Mouse (Mus musculus): ENCODE measurements around the gene Vrk1. TPM values are rescaled to one million over a fixed set of nuclear protein-coding genes. Genes with fewer than 3 reads are reported as not detected.

Vrk1 gene
- polyA plus RNA-seq, 1 experiment from 2014 or later, result 127 TPM

GRCm38 (mm10) chr12:106027372-106027771 is 17.3 kb downstream of the Vrk1 start:
- 26% methylated on average over 5 of the region's 5 CpGs for WGBS (ENCODE audit: insufficient replicate concordance)
- Histone ChIP-seq H3K27ac (peak overlapping the region; percentile 94), H3K27me3 (no peaks in the 10 kb centered on the region), H3K4me1 (replicated peaks) (peaks cover 97% of the 10 kb centered on the region), H3K4me2 (peak overlapping the region; percentile 75), H3K9ac (peak overlapping the region; percentile 70), H3K9me3 (replicated peaks) (no peaks in the 10 kb centered on the region), H3K4me3 (replicated peaks) (peak overlapping the region; percentile 51), H3K36me3 (peaks cover 32% of the 10 kb centered on the region)
- ATAC-seq (ENCODE audit: low read depth) (peak; percentile 11; the same call in 1 of the 2 replicates), DNase-seq (no peak)

GRCm38 (mm10) chr12:106029582-106029981 is 19.6 kb downstream of the Vrk1 start:
- 18% methylated on average over 2 of the region's 2 CpGs for WGBS (ENCODE audit: insufficient replicate concordance)
- H3K9ac ChIP-seq, result peak overlapping the region; percentile 63
- H3K27ac ChIP-seq, result peak overlapping the region; percentile 94
- no peak for DNase-seq
- ATAC-seq (ENCODE audit: low read depth), result no peak
- no peaks in the 10 kb centered on the region for H3K27me3 ChIP-seq
- no peaks in the 10 kb centered on the region for H3K9me3 ChIP-seq (replicated peaks)
- H3K4me3 ChIP-seq (replicated peaks), result peak overlapping the region; percentile 25; the same call in 1 of the 2 replicates
- peaks cover 25% of the 10 kb centered on the region for H3K36me3 ChIP-seq
- H3K4me2 ChIP-seq, result peak overlapping the region; percentile 75
- peaks cover 95% of the 10 kb centered on the region for H3K4me1 ChIP-seq (replicated peaks)

- no peak overlapping the region for H3K4me3 ChIP-seq (replicated peaks)
- peak overlapping the region; percentile 94 for H3K27ac ChIP-seq
- peaks cover 24% of the 10 kb centered on the region for H3K36me3 ChIP-seq
- H3K9ac ChIP-seq, result peak overlapping the region; percentile 63
- ATAC-seq (ENCODE audit: low read depth) (no peak), DNase-seq (no peak)
- H3K4me1 ChIP-seq (replicated peaks), result peaks cover 95% of the 10 kb centered on the region
- H3K4me2 ChIP-seq, result peak overlapping the region; percentile 75
- no peaks in the 10 kb centered on the region for H3K27me3 ChIP-seq
- H3K9me3 ChIP-seq (replicated peaks), result no peaks in the 10 kb centered on the region
- 40% methylated on average over 7 of the region's 7 CpGs for WGBS (ENCODE audit: insufficient replicate concordance)
Measured at GRCm38 (mm10) chr12:106030146-106030745, 20.2 kb downstream of the Vrk1 start.

GRCm38 (mm10) chr12:106030796-106031195 is 20.8 kb downstream of the Vrk1 start:
- peak overlapping the region; percentile 10; the same call in 1 of the 2 replicates for H3K9ac ChIP-seq
- 79% methylated on average over 7 of the region's 7 CpGs for WGBS (ENCODE audit: insufficient replicate concordance)

GRCm38 (mm10) chr12:106031916-106032315 is 21.9 kb downstream of the Vrk1 start:
- Histone ChIP-seq H3K27ac (peak overlapping the region; percentile 56), H3K4me3 (replicated peaks) (no peak overlapping the region), H3K4me1 (replicated peaks) (peaks cover 94% of the 10 kb centered on the region), H3K27me3 (no peaks in the 10 kb centered on the region), H3K9ac (0 out of 2 replicates have a peak overlapping the region, but pooled peaks have one; percentile 4), H3K9me3 (replicated peaks) (no peaks in the 10 kb centered on the region), H3K36me3 (peaks cover 37% of the 10 kb centered on the region), H3K4me2 (0 out of 2 replicates have a peak overlapping the region, but pooled peaks have one; percentile 23)
- ATAC-seq (ENCODE audit: low read depth), result no peak
- 47% methylated on average over 9 of the region's 9 CpGs for WGBS (ENCODE audit: insufficient replicate concordance)
- no peak for DNase-seq

More at GRCm38 (mm10) chr12:106030796-106031195, 20.8 kb downstream of the Vrk1 start:
- peaks cover 28% of the 10 kb centered on the region for H3K36me3 ChIP-seq
- ATAC-seq (ENCODE audit: low read depth) (no peak), DNase-seq (no peak)
- no peak overlapping the region for H3K4me2 ChIP-seq
- peaks cover 95% of the 10 kb centered on the region for H3K4me1 ChIP-seq (replicated peaks)
- H3K4me3 ChIP-seq (replicated peaks), result no peak overlapping the region
- H3K9me3 ChIP-seq (replicated peaks), result no peaks in the 10 kb centered on the region
- peak overlapping the region; percentile 94 for H3K27ac ChIP-seq
- H3K27me3 ChIP-seq, result no peaks in the 10 kb centered on the region

- Histone ChIP-seq H3K4me2 (no peak overlapping the region), H3K27ac (peak overlapping the region; percentile 56), H3K9ac (0 out of 2 replicates have a peak overlapping the region, but pooled peaks have one; percentile 4), H3K9me3 (replicated peaks) (no peaks in the 10 kb centered on the region), H3K27me3 (no peaks in the 10 kb centered on the region), H3K4me3 (replicated peaks) (no peak overlapping the region), H3K4me1 (replicated peaks) (peaks cover 90% of the 10 kb centered on the region), H3K36me3 (peaks cover 41% of the 10 kb centered on the region)
- no peak for DNase-seq
- 76% methylated on average over 12 of the region's 12 CpGs for WGBS (ENCODE audit: insufficient replicate concordance)
- no peak for ATAC-seq (ENCODE audit: low read depth)
Measured at GRCm38 (mm10) chr12:106032361-106032760, 22.3 kb downstream of the Vrk1 start.

GRCm38 (mm10) chr12:106034267-106034666 is 24.2 kb downstream of the Vrk1 start:
- DNase-seq, result no peak
- peaks cover 71% of the 10 kb centered on the region for H3K4me1 ChIP-seq (replicated peaks)

GRCm38 (mm10) chr12:106034761-106035160 is 24.7 kb downstream of the Vrk1 start:
- H3K27me3 ChIP-seq, result no peaks in the 10 kb centered on the region
- 57% methylated on average over 9 of the region's 9 CpGs for WGBS (ENCODE audit: insufficient replicate concordance)
- H3K36me3 ChIP-seq, result peaks cover 48% of the 10 kb centered on the region
- H3K4me3 ChIP-seq (replicated peaks), result no peak overlapping the region
- H3K27ac ChIP-seq, result no peak overlapping the region
- H3K4me2 ChIP-seq, result no peak overlapping the region
- H3K9ac ChIP-seq, result no peak overlapping the region
- no peak for DNase-seq
- H3K9me3 ChIP-seq (replicated peaks), result no peaks in the 10 kb centered on the region
- ATAC-seq (ENCODE audit: low read depth), result no peak
- H3K4me1 ChIP-seq (replicated peaks), result peaks cover 66% of the 10 kb centered on the region

More at GRCm38 (mm10) chr12:106034267-106034666, 24.2 kb downstream of the Vrk1 start:
- H3K27ac ChIP-seq, result no peak overlapping the region
- no peak overlapping the region for H3K9ac ChIP-seq
- no peaks in the 10 kb centered on the region for H3K9me3 ChIP-seq (replicated peaks)
- peaks cover 45% of the 10 kb centered on the region for H3K36me3 ChIP-seq
- ATAC-seq (ENCODE audit: low read depth), result no peak
- 52% methylated on average over 7 of the region's 7 CpGs for WGBS (ENCODE audit: insufficient replicate concordance)
- H3K4me3 ChIP-seq (replicated peaks), result no peak overlapping the region
- no peak overlapping the region for H3K4me2 ChIP-seq
- H3K27me3 ChIP-seq, result no peaks in the 10 kb centered on the region

- Histone ChIP-seq H3K9me3 (replicated peaks) (no peaks in the 10 kb centered on the region), H3K27ac (0 out of 2 replicates have a peak overlapping the region, but pooled peaks have one; percentile 13), H3K36me3 (peaks cover 91% of the 10 kb centered on the region), H3K4me1 (replicated peaks) (peaks cover 21% of the 10 kb centered on the region), H3K4me3 (replicated peaks) (no peak overlapping the region), H3K4me2 (no peak overlapping the region), H3K9ac (no peak overlapping the region), H3K27me3 (no peaks in the 10 kb centered on the region)
- ATAC-seq (ENCODE audit: low read depth) (no peak; the same call in 1 of the 2 replicates), DNase-seq (no peak)
- WGBS (ENCODE audit: insufficient replicate concordance), result 84% methylated on average over 7 of the region's 7 CpGs
Measured at GRCm38 (mm10) chr12:106040259-106040658, 30.2 kb downstream of the Vrk1 start.

- Histone ChIP-seq H3K27ac (peak overlapping the region; percentile 34; the same call in 1 of the 2 replicates), H3K9ac (no peak overlapping the region; the same call in 1 of the 2 replicates), H3K4me1 (replicated peaks) (peaks cover 8% of the 10 kb centered on the region), H3K27me3 (no peaks in the 10 kb centered on the region), H3K4me2 (no peak overlapping the region), H3K4me3 (replicated peaks) (no peak overlapping the region), H3K36me3 (peaks cover 74% of the 10 kb centered on the region), H3K9me3 (replicated peaks) (no peaks in the 10 kb centered on the region)
- WGBS (ENCODE audit: insufficient replicate concordance), result 43% methylated on average over 9 of the region's 9 CpGs
- ATAC-seq (ENCODE audit: low read depth), result no peak
- no peak for DNase-seq
Measured at GRCm38 (mm10) chr12:106046143-106046795, 36.2 kb downstream of the Vrk1 start.

GRCm38 (mm10) chr12:106052271-106052670 is 42.2 kb downstream of the Vrk1 start:
- WGBS (ENCODE audit: insufficient replicate concordance), result 80% methylated on average over 7 of the region's 7 CpGs

More at GRCm38 (mm10) chr12:106052271-106052670, 42.2 kb downstream of the Vrk1 start:
- Histone ChIP-seq H3K27me3 (no peaks in the 10 kb centered on the region), H3K4me3 (replicated peaks) (no peak overlapping the region), H3K9ac (no peak overlapping the region), H3K36me3 (peaks cover 73% of the 10 kb centered on the region), H3K4me2 (no peak overlapping the region), H3K27ac (no peak overlapping the region), H3K4me1 (replicated peaks) (no peaks in the 10 kb centered on the region), H3K9me3 (replicated peaks) (no peaks in the 10 kb centered on the region)
- DNase-seq, result no peak
- no peak for ATAC-seq (ENCODE audit: low read depth)
